Mouse (Mus musculus): Measurements from ENCODE around the gene Prpf19.
A peak's percentile ranks its signal among the peaks of the same experiment; 100 is the strongest.

Gene Prpf19

GRCm38 (mm10) chr19:10895016-10895528 lies at the start of gene Prpf19:
Prpf19 (plus strand) TSS chr19:10895231.
- peak; percentile 96 to 97 for DNase-seq (ENCODE audit: low spot score in 2 of 2)

GRCm38 (mm10) chr19:10845454-10845853 lies 49.6 kb upstream of the Prpf19 start:
- DNase-seq (ENCODE audit: low spot score in 2 of 2), result no peak

GRCm38 (mm10) chr19:10846150-10846549 lies 48.9 kb upstream of the Prpf19 start:
- DNase-seq (ENCODE audit: low spot score in 2 of 2), result no peak

- no peak for DNase-seq (ENCODE audit: low spot score in 2 of 2)
These were observed 47.5 kb upstream of the Prpf19 start for GRCm38 (mm10) chr19:10847311-10848087.

GRCm38 (mm10) chr19:10855422-10855821 lies 39.6 kb upstream of the Prpf19 start:
- no peak for DNase-seq (ENCODE audit: low spot score in 2 of 2)

- DNase-seq (ENCODE audit: low spot score in 2 of 2), result no peak
These were observed 38.5 kb upstream of the Prpf19 start for GRCm38 (mm10) chr19:10856520-10856919.

GRCm38 (mm10) chr19:10860072-10860497 lies 34.9 kb upstream of the Prpf19 start:
- peak in 1 of 2 experiments; percentile 15 for DNase-seq (ENCODE audit: low spot score in 2 of 2)

- no peak for DNase-seq (ENCODE audit: low spot score in 2 of 2)
These were observed 28.7 kb upstream of the Prpf19 start for GRCm38 (mm10) chr19:10866351-10866750.

- peak in 1 of 2 experiments; percentile 11 for DNase-seq (ENCODE audit: low spot score in 2 of 2)
These were observed 26.9 kb upstream of the Prpf19 start for GRCm38 (mm10) chr19:10867946-10868622.

GRCm38 (mm10) chr19:10868623-10869141 lies 26.3 kb upstream of the Prpf19 start:
- peak in 1 of 2 experiments; percentile 14 for DNase-seq (ENCODE audit: low spot score in 2 of 2)

GRCm38 (mm10) chr19:10869241-10869885 lies 25.7 kb upstream of the Prpf19 start:
- peak; percentile 70 to 79 for DNase-seq (ENCODE audit: low spot score in 2 of 2)

- no peak for DNase-seq (ENCODE audit: low spot score in 2 of 2)
These were observed 25.0 kb upstream of the Prpf19 start, which contains the start of gene Tmem132a for GRCm38 (mm10) chr19:10869886-10870527. Tmem132a (minus strand) TSS chr19:10869940.

- DNase-seq (ENCODE audit: low spot score in 2 of 2), result no peak
These were observed 24.4 kb upstream of the Prpf19 start for GRCm38 (mm10) chr19:10870676-10871075.

GRCm38 (mm10) chr19:10871328-10871961 lies 23.6 kb upstream of the Prpf19 start:
- no peak for DNase-seq (ENCODE audit: low spot score in 2 of 2)

GRCm38 (mm10) chr19:10878201-10878837 lies 16.7 kb upstream of the Prpf19 start:
- DNase-seq (ENCODE audit: low spot score in 2 of 2), result no peak

- peak in 1 of 2 experiments; percentile 48 for DNase-seq (ENCODE audit: low spot score in 2 of 2)
These were observed 14.7 kb upstream of the Prpf19 start for GRCm38 (mm10) chr19:10880085-10880974.

GRCm38 (mm10) chr19:10880975-10881425 lies 14.0 kb upstream of the Prpf19 start:
- no peak for DNase-seq (ENCODE audit: low spot score in 2 of 2)

GRCm38 (mm10) chr19:10881426-10882154 lies 13.4 kb upstream of the Prpf19 start, which contains the start of gene Tmem109:
Tmem109 (minus strand) TSS chr19:10882001.
- peak; percentile 89 to 91 for DNase-seq (ENCODE audit: low spot score in 2 of 2)
